Mouse (Mus musculus) C2C12 (cell line): ENCODE results near the gene Mms19. TPM values are rescaled to one million over a fixed set of nuclear protein-coding genes. Genes with fewer than 3 reads are reported as not detected.

Experiments
- H3K27me3 ChIP-seq: one replicate; pipeline ENCODE4 v1.6.1; 2011; ENCODE audit not compliant: control insufficient read depth, insufficient read depth, insufficient read length
- H3K36me3 ChIP-seq: one replicate; pipeline ENCODE4 v1.6.1; 2011; ENCODE audit not compliant: control insufficient read depth, insufficient read depth
- H3K4me3 ChIP-seq: one replicate; pipeline ENCODE4 v1.5.1; 2011; ENCODE audit warnings: mild to moderate bottlenecking, control low read depth; ENCODE audit not compliant: poor library complexity, insufficient read depth, severe bottlenecking
- H3K79me2 ChIP-seq: one replicate; pipeline ENCODE4 v1.6.1; 2011; ENCODE audit not compliant: control insufficient read depth, insufficient read depth
- H3K79me3 ChIP-seq: one replicate; pipeline ENCODE4 v1.6.1; 2011; ENCODE audit warnings: low read depth, control low read depth
- H3ac ChIP-seq: one replicate; pipeline ENCODE3; 2011; ENCODE audit warnings: low read depth; ENCODE audit not compliant: control insufficient read depth, insufficient read length
- CEBPB ChIP-seq: IDR thresholded peaks from one replicate; pipeline ENCODE4 v1.6.1; 2011; ENCODE audit warnings: low read depth, mild to moderate bottlenecking, control low read depth, moderate library complexity
- CTCF ChIP-seq: IDR thresholded peaks from one replicate; pipeline ENCODE4 v1.5.1; 2011; ENCODE audit not compliant: control insufficient read depth, insufficient read depth, insufficient read length
- FOSL1 ChIP-seq: IDR thresholded peaks from one replicate; pipeline ENCODE4 v1.8.0; 2011; ENCODE audit warnings: mild to moderate bottlenecking, low read length; ENCODE audit not compliant: poor library complexity, insufficient read depth, severe bottlenecking
- MAX ChIP-seq: IDR thresholded peaks from one replicate; pipeline ENCODE4 v1.6.1; 2011; ENCODE audit warnings: mild to moderate bottlenecking, control low read depth
- MYOD1 ChIP-seq: IDR thresholded peaks from one replicate; pipeline ENCODE4 v1.6.1; 2011; ENCODE audit warnings: low read depth; ENCODE audit not compliant: control insufficient read depth, insufficient read length
- MYOG ChIP-seq: IDR thresholded peaks from one replicate; pipeline ENCODE4 v1.6.1; 2011; ENCODE audit not compliant: control insufficient read depth, insufficient read length; ENCODE audit errors: extremely low read depth
- USF1 ChIP-seq: IDR thresholded peaks from one replicate; pipeline ENCODE4 v1.6.1; 2011; ENCODE audit warnings: low read depth, mild to moderate bottlenecking, control low read depth, moderate library complexity
- polyA plus RNA-seq: library from polyadenylated mRNA; unstranded; fragments of >200 nt; fragmentation: generic; extraction: Trizol; gene quantifications from one replicate; pipeline ENCODE4 v1.2.1, GENCODE M21; 2012; ENCODE audit warnings: missing spikeins

Gene Mms19
- polyA plus RNA-seq, 1 experiment: 21.9 TPM

DNA sequence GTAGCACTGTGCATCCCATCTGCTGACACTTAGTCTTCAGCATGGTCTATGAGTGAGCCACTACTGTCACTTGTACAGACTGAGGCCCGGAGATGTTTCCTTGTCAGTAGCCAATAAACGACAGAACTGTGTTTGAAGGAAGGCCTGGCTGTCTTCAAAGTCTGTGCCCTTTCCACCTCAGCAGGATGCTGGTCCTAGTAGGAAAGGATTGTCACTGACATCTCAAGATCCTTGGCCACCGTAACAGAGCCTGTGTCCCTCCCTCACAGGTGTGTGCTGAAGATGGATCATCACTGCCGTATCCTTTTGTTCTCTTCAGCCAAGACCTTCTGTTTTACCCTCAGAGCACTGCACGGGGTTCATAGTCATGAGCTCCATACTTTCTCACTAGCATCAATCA lies 42.4 kb downstream of the Mms19 start:
- Histone ChIP-seq H3K4me3 (no peak overlapping the region), H3K79me3 (peaks cover 48% of the 10 kb centered on the region), H3ac (no peak overlapping the region), H3K79me2 (peaks cover 67% of the 10 kb centered on the region), H3K27me3 (no peaks in the 10 kb centered on the region), H3K36me3 (peaks cover 70% of the 10 kb centered on the region)
- TF ChIP-seq CEBPB (no peak), MYOD1 (no peak), FOSL1 (no peak), USF1 (no peak), CTCF (no peak), MAX (no peak), MYOG (no peak)

DNA sequence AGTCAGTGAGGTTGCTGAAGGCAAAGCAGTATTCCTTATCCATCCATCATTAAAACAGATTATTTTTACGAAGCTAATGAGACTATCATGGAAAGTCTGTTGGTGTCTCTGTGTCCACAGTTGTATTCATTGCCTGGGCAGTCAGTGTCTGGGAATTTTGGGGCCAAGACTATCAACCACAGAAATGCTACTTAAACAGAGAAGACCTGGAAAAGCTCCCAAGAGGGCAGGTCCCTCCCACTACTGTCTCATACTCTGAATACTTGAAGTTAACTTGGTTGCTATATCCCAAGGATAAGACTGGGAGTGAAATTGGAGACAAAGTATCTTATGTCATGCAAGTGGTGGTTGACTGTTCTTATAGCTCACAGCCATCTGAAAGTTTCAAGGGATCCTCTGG lies 45.0 kb downstream of the Mms19 start:
- no peak overlapping the region for H3ac ChIP-seq
- peaks cover 68% of the 10 kb centered on the region for H3K79me3 ChIP-seq
- H3K79me2 ChIP-seq: peaks cover 91% of the 10 kb centered on the region
- no peak overlapping the region for H3K4me3 ChIP-seq
- H3K36me3 ChIP-seq: peaks cover 48% of the 10 kb centered on the region
- TF ChIP-seq CTCF (no peak), MAX (no peak), MYOD1 (no peak), FOSL1 (no peak), MYOG (no peak), CEBPB (no peak), USF1 (no peak)
- no peaks in the 10 kb centered on the region for H3K27me3 ChIP-seq

DNA sequence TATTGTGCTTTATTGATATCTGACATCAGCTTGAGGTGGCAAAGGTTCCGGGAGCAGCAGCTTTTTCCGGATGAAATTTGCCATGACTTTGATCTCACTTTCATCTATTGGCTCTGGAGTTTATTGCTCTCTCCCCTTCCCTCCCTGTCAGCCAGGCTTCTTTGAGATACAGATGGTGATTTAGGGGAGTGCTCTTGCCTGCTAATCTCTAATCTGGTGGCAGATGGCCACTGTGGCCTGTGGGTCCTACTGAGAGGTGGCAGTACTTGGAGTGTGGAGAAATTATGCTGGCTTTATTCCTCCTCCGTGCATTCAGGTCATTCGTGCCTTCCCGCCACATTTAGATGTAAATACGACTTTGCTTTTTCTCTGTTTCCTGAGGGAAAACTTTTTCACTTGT lies 46.8 kb downstream of the Mms19 start:
- Histone ChIP-seq H3ac (peak overlapping the region; percentile 85), H3K79me3 (peaks cover 63% of the 10 kb centered on the region), H3K79me2 (peaks cover 86% of the 10 kb centered on the region), H3K27me3 (no peaks in the 10 kb centered on the region), H3K4me3 (peak overlapping the region; percentile 98), H3K36me3 (peaks cover 35% of the 10 kb centered on the region)
- TF ChIP-seq MYOG: no peak
- no peak for TF ChIP-seq MAX
- no peak for TF ChIP-seq CEBPB
- TF ChIP-seq MYOD1: no peak
- TF ChIP-seq FOSL1: no peak
- no peak for TF ChIP-seq CTCF
- no peak for TF ChIP-seq USF1

DNA sequence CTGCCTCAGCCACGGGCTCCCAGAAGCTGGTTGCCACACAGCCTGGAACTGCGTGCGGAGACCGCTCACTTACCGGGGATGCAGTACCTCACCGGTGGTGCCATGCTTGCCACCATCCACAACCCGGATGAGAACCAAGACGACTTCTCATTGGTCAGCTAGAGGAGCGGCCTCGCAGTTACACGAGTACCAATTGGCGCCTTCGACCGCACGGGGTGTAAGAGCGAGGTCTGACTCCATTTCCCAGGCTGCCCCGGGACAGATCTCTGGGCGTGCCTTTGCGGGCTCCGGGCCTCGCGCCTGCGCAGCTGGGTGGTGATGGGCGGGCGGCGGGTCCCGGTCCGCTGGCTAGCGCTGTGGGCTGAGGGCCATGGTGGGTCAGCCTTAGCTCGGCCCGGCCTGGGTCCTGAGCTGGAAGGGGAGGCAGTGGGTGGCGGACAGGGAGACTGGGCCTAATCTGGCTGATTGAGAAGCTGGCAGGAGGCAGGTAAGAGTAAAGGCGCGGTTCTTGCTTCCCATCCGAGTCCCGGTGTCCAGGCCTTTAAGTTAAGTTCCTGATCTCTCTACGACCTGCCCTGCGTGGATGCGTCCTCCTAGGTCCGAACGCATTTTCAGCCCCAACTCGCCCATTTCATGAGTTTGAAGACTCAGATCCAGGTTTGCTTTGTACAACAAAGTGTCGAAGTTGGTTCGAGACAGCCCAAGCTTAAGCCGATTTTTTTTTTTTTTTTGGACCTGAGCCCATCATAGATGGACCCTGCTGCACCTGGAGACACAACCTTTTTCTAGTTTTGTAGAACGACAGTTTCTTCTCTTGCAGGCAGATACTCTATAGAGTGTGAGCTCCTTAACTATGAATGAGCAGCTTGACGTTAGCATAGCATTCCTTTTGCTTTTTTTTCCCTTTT lies 47.5 kb downstream of the Mms19 start, which contains the start of the genes Exosc1 and Zdhhc16:
TSS of gene Exosc1 (minus strand) at position 245 of the 908 bp plus-strand sequence.
TSS of gene Zdhhc16 (plus strand) at position 302 of the 908 bp plus-strand sequence.
- H3K27me3 ChIP-seq: no peaks in the 10 kb centered on the region
- H3K79me3 ChIP-seq: peaks cover 60% of the 10 kb centered on the region
- H3K4me3 ChIP-seq: peak within 1 kb of the TSS; percentile 98
- TF ChIP-seq MAX: peak; percentile 78
- TF ChIP-seq FOSL1: no peak
- TF ChIP-seq MYOD1: no peak
- peak; percentile 55 for TF ChIP-seq USF1
- peaks cover 79% of the 10 kb centered on the region for H3K79me2 ChIP-seq
- peaks cover 35% of the 10 kb centered on the region for H3K36me3 ChIP-seq
- H3ac ChIP-seq: peak within 1 kb of the TSS; percentile 85

DNA sequence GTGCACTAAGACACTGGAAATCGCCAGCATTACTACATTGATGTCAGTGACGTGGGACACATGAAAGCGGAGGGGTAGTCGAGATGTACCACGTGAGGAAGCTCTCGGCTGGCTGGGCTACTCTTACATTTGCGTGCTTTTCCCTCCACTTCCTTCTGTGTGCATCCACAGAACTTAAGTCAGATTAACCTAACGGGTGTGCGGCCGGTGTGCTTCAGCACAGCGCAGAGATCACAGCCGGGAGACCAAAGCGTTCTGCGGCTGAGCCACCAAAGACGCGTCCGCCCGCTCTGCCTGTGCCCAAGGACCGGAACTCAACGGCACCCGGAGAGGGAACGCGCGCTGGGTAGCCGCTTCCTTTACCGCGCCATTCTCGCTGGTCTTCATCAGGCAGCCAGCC lies 48.3 kb downstream of the Mms19 start:
- Histone ChIP-seq H3K27me3 (no peaks in the 10 kb centered on the region), H3K4me3 (peak overlapping the region; percentile 98), H3K79me3 (peaks cover 53% of the 10 kb centered on the region), H3ac (peak overlapping the region; percentile 80), H3K79me2 (peaks cover 71% of the 10 kb centered on the region), H3K36me3 (peaks cover 35% of the 10 kb centered on the region)
- TF ChIP-seq USF1 (peak; percentile 72), MAX (no peak)

- H3K36me3 ChIP-seq: peaks cover 87% of the 10 kb centered on the region
- H3K27me3 ChIP-seq: no peaks in the 10 kb centered on the region
- no peak overlapping the region for H3K4me3 ChIP-seq
- no peak overlapping the region for H3ac ChIP-seq
- H3K79me2 ChIP-seq: peaks cover 18% of the 10 kb centered on the region
- peaks cover 16% of the 10 kb centered on the region for H3K79me3 ChIP-seq
- TF ChIP-seq CEBPB: no peak
- no peak for TF ChIP-seq CTCF
- no peak for TF ChIP-seq USF1
- TF ChIP-seq FOSL1: no peak
- TF ChIP-seq MYOD1: no peak
- no peak for TF ChIP-seq MAX
- no peak for TF ChIP-seq MYOG
Observed at GRCm38 (mm10) chr19:41920412-41921067, 60.4 kb downstream of the Mms19 start.
